Mouse (Mus musculus): ENCODE results near the gene Fam102b. TPM values are rescaled to one million over a fixed set of nuclear protein-coding genes. Genes with fewer than 3 reads are reported as not detected.

Gene Fam102b
- total RNA-seq, 2 experiments from 2014 or later: 6.1 to 7.0 TPM

DNA sequence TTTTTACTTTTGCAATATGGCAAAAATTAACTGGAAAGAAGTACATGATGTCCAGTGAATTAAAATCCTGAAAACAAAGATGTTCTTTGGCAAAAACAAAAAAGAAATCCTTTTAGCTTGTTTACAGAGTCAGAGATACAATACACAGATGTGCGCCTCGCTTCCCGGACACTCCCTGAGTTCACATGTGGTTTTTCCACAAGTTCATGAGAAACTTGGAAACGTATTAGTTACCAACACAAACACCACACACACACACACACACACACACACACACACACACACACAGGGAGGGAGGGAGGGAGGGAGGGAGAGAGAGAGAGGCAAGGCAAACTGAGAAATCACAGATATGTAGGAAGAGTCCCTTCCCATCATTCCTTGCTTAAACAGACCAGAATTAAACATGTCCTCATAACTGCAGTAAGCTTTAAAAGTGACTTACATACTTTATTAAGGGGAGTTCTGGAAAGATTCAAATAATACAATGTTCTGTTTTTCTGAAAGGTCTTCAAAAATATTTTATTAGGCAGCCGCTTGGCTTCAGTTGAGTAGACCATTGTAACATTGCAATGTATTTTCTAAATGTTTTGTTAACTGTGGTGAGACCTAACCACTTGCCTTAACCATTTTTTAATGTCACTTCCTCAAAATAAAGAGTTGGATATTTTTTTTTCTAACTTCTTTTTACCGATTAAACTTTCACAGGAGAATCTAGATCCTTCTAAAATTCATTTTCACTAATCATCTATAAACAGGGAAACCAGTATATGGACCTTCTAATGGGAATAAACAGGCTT is 5.5 kb downstream of the Fam102b start:
- intact Hi-C loops (cut with DNase I): no loop called here
- DNase-seq: no peak

DNA sequence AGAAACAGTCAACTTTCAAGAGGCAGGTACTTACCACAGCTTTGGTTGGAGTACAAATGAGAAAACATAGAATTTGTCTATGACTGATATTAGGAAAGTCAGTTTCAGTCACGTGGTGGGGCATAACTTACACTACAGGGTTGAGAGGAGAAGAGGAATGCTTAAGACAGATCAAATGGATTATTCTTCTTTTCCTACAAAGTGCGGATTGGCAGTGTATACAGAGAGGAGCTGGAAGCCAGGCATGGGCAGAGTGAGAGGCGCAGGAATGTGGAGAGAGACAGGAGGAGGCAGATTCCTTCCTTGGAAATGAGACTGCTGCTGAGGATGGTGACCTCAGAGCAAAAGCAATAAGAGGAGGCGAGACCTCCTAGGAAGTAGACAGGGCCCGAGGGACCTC is 9.1 kb downstream of the Fam102b start:
- no peak for DNase-seq
- intact Hi-C loops (cut with DNase I): no loop called here

- intact Hi-C loops (cut with DNase I): no loop called here
- no peak for DNase-seq
These were observed 14.8 kb downstream of the Fam102b start for GRCm38 (mm10) chr3:109012595-109012994.

DNA sequence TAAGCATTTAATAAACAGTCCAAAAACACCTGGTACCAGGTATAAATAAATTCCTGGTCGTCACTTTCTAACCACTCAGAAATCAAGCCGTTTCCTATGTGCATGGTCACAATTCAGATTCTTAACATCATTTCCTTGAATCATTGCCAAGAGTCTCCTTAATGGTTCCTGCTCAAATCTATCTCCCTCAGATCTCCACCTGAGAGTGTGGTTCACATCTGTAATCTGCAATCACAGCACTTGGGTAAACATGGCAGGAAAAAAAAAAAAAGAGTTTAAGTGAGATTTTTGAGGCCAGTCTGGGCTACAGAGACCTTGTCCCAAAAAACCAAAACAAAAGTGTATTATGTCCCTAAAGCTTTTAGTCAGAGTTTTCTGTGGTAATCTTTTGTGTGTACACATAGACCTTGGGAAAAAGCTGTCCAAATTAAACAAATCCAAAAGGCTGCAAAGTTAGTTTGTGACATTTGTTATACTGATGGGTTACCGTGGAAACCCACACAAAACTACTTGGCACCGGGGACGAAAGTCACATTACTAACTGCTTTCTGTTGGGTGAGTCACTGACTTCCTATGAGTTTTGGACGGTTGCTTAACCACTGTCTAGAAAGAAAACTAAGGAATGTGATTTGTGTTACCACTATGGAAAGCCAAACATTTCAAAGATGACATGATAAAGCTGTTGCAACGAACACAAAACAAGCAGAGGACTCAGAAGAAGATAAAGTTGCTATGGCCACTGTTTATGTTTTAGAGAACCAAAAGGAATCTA is 16.7 kb downstream of the Fam102b start:
- intact Hi-C loops (cut with DNase I): no loop called here
- DNase-seq: no peak

GRCm38 (mm10) chr3:109008180-109008579 is 19.2 kb downstream of the Fam102b start:
- DNase-seq: no peak
- intact Hi-C loops (cut with DNase I): no loop called here

- no peak for DNase-seq
- intact Hi-C loops (cut with DNase I): no loop called here
These were observed 21.6 kb downstream of the Fam102b start for GRCm38 (mm10) chr3:109005777-109006176.

DNA sequence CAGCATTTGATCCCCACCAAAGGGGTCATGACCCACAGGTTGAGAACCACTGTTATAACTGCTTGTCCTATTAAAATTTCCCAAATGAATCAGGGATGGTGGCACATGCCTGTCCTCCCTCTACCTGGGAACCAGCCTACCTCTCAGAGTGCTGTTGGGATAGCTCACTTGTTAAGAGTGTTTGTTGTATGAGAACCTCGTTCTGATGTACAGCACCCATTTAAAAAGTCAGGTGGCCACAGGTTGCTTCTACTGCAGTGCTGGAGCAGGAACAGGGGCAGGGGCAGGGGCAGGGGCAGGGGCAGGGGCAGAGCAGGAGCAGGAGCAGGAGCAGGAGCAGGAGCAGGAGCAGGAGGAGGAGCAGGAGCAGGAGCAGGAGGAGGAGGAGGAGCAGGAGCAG is 28.2 kb downstream of the Fam102b start:
- DNase-seq: no peak
- intact Hi-C loops (cut with DNase I): no loop called here

DNA sequence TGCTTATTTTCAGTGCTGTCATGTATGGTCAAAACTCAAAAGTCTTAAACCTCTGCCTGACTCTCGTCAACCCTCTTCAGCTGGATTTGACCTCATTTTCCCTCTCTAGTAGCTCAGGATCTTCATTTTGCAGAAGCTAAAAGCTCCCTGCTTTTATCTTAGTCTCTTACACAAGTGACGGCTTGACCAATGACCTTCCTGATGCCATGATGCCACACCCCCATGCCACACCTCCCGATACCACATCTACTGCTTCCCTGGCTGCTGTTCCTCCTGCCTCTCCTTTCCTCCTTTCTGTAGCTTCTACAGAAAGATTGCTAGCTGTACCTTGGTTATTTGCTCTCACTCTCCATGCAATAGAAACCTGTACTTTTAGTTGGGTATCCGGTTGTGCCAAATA is 29.6 kb downstream of the Fam102b start:
- intact Hi-C loops (cut with DNase I): no loop called here

DNA sequence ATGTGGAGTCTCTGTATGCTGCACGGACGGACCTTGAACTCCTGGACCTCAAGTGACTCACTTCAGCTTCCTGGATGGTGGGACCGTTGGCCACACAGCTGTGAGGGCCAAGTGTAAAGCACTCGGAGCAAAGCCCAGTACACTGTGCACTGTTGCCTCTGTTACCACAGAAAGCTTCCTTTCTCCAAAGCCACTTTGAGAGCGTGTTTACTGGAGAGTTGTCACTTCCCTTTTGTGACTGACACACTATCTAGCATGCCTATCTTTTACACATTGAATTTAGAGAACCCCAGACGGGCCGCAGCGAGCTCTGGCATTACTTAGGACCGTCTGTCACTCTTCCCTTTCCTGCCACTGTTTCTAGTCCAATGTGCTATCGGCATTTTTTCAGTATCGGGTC is 30.1 kb downstream of the Fam102b start:
- DNase-seq: no peak
- intact Hi-C loops (cut with DNase I): no loop called here

More for the DNA sequence above, 29.6 kb downstream of the Fam102b start:
- no peak for DNase-seq

DNA sequence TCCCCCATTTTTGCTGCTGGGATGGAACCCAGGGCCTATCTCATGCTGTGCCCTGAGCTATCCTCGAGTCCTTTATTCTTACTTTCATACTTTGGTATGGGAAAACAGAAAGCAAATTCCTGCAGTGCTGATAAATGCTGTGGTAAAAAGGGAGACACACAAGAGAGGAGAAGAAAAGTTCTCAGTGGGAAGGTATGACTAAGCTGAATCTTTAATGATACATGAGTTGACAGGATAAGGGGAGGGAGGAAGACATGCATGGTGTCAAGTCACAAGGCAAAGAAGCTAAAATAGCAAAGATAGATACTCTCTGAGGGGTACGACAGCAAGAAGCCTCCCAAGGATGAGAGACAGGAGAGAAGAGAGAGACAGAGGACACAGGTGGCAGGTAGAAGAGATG is 32.0 kb downstream of the Fam102b start:
- intact Hi-C loops (cut with DNase I): no loop called here
- no peak for DNase-seq

DNA sequence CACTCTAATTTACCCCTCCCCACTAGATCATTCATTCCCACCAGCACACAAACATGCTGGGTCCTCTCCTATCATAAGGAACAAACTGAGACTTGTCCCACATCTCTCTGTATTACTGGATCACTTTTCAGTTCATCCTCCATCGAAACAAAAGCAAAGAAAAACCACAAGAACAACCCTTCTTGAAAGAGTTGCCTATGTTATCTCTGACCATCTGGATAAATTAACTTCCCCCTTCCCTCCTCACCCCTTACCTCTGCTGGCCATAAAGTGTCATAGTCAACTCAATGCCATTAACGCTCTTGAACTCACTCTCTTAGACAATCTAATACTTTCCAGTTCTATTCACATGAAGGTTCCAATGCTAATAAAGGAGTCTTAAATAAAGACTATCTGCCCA is 32.9 kb downstream of the Fam102b start:
- intact Hi-C loops (cut with DNase I): no loop called here

GRCm38 (mm10) chr3:108989971-108990548 is 37.3 kb downstream of the Fam102b start:
- DNase-seq: peak; percentile 29 to 31
- intact Hi-C loops (cut with DNase I): no loop called here

More for the DNA sequence above, 32.9 kb downstream of the Fam102b start:
- DNase-seq: no peak

DNA sequence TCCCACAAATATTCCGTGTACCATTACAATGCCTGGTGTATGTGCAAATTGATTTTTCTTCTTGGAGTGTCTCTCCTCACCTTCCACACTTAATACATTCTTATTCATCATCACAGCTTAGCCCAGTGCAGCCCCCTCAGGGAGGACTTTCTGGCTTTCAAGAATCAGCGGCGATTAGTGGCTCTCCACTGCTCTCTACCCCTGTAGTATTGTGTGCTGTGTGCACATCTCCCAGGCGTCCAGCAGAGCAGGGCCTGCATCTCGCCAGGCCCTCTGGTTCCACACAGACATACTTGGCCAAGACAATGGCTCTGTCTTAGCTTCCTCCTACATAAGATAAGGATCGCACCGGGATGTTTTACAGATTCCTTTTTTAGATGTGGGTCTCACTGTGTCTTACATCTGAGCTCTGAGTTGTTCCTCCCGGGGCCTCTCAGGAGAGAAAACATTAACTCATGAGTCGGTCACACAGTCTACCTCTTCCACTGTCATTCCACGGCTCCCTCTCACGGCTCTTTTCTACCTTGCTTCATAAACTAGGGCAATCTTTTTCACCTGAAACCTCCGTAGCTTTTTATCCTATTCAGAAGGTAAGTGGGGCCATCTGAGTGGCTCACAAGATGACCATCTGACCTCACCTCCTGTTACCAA is 40.3 kb downstream of the Fam102b start:
- DNase-seq: no peak
- intact Hi-C loops (cut with DNase I): no loop called here

- intact Hi-C loops (cut with DNase I): no loop called here
- no peak for DNase-seq
These were observed 40.9 kb downstream of the Fam102b start for GRCm38 (mm10) chr3:108986534-108986933.

GRCm38 (mm10) chr3:108983989-108984388 is 43.4 kb downstream of the Fam102b start:
- intact Hi-C loops (cut with DNase I): no loop called here
- DNase-seq: no peak

DNA sequence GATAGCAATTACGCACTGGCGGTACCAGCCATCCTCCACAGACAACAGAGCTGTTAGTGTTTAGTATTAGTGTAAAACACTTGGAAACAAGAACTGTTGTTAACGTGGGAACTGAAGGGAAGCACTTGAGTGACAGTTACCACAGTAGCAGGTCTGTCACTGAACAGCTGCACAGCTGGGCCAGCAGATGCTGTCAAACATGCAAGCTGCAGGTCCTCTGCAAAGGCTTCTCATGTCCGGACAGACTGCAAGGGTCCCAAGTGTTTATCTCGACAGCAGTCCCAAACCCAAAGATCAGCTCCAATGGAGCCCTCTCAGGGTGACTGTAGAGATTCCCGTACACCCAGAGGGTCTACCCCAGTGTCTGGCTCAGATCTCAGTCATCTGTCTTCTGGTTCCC is 45.5 kb downstream of the Fam102b start:
- DNase-seq: no peak
- intact Hi-C loops (cut with DNase I): no loop called here

- no peak for DNase-seq
- intact Hi-C loops (cut with DNase I): no loop called here
These were observed 49.9 kb downstream of the Fam102b start for GRCm38 (mm10) chr3:108977340-108978030.

DNA sequence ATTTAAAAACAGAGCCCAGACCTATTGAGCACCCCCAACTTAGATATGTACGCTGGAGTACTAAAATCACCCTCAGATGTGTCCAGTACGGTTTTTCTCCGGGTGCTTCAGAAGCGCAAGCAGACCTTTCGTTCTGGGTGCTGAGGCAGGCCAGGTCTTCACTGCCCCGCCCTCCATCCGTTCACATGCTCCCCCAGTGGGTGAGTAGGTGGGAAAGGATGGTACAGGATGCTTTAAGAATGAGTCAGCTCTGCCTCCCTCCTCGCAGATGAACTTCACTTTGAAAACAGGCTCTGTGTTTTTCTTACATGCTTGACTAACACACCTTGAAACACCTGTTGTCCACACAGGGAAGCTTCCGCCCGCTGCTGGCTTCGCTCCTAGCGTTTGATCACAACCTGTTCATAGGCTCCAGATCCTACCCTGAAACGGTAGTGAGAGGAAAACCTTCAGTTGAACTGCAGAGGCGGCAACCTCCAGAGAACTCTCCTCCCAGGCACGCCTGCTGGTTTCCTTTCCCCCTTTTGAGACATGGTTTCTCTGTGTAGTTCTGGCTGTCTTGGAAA is 52.4 kb downstream of the Fam102b start:
- intact Hi-C loops (cut with DNase I): no loop called here
- DNase-seq: no peak

DNA sequence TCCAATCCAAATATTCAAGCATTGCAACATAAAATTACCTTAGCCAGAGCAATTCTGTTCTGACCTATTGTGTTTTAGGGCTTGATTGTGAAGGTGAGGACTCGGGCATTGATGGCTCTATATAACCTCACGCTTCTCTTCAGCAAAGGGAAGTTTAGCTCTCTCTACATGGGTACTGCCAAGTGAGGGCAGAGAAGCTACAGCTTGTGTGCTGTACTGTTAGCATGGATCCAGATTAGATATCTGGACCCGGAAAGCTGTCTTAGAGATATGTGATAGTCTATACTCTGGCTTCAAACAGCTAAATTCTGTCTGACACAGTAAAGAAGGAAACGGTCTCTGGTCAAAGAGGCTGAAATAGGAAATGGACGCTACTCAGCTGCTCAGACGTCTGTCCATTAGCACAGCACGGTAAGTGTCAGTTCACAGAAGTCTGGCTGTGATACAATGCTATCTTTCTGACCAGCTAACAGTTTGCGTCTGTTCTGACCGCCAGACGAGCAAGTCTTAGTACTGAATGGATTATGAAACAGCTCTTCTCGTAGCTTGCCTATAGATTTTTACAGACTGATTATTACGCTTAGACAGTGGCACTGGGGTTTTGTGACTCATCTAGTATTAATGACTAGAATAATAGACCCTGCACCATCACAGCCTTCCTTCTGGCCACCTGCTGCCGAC is 53.3 kb downstream of the Fam102b start:
- no peak for DNase-seq
- intact Hi-C loops (cut with DNase I): no loop called here

GRCm38 (mm10) chr3:108966051-108966450 is 61.4 kb downstream of the Fam102b start:
- intact Hi-C loops (cut with DNase I): no loop called here
- DNase-seq: no peak

All from gastrocnemius, postnatal 36 days (tissue).